Mouse (Mus musculus) stomach, postnatal 0 days (tissue): Measurements from ENCODE around the gene Ubxn1. TPM values are rescaled to one million over a fixed set of nuclear protein-coding genes. Genes with fewer than 3 reads are reported as not detected.

Experiments
- ATAC-seq: fragments of 200-750 bp; cut with Nextera tagmentation; 2 replicates; pipeline ENCODE4 v1.8.0; 2017; ENCODE audit not compliant: low FRiP score, low TSS enrichment
- DNase-seq: peaks from one replicate; pipeline ENCODE4 v3.0.0-alpha.2; 2016; ENCODE audit warnings: low spot score
- H3K27ac ChIP-seq: fragments of 300-500 bp; sonication (generic); replicated peaks from 2 replicates; pipeline ENCODE4 v1.5.1; 2014; ENCODE audit warnings: mild to moderate bottlenecking, control low read depth
- H3K27me3 ChIP-seq: fragments of 300-500 bp; sonication (generic); 2 replicates; pipeline ENCODE4 v1.6.1; 2014; ENCODE audit warnings: low read length; ENCODE audit not compliant: control insufficient read depth, insufficient read depth
- H3K36me3 ChIP-seq: fragments of 300-500 bp; sonication (generic); 2 replicates; pipeline ENCODE4 v1.6.1; 2014; ENCODE audit warnings: low read length, mixed read lengths; ENCODE audit not compliant: control insufficient read depth, insufficient read depth
- H3K4me1 ChIP-seq: fragments of 300-500 bp; sonication (generic); replicated peaks from 2 replicates; pipeline ENCODE4 v1.6.1; 2014; ENCODE audit warnings: antibody characterized with exemption; ENCODE audit not compliant: control insufficient read depth, insufficient read depth
- H3K4me2 ChIP-seq: fragments of 300-500 bp; sonication (generic); replicated peaks from 2 replicates; pipeline ENCODE4 v1.6.1; 2014; ENCODE audit warnings: low read depth, mild to moderate bottlenecking, control low read depth, moderate library complexity
- H3K4me3 ChIP-seq: fragments of 300-500 bp; sonication (generic); 2 replicates; pipeline ENCODE4 v1.5.1; 2014; ENCODE audit warnings: low read depth, low read length, control low read depth
- H3K9ac ChIP-seq: fragments of 300-500 bp; sonication (generic); 2 replicates; pipeline ENCODE4 v1.6.1; 2014; ENCODE audit warnings: mild to moderate bottlenecking, low read length, control low read depth, mixed read lengths
- H3K9me3 ChIP-seq: fragments of 300-500 bp; sonication (generic); 2 replicates; pipeline ENCODE4 v1.6.1; 2016; ENCODE audit warnings: low read length; ENCODE audit not compliant: control insufficient read depth
- CTCF ChIP-seq: IDR thresholded peaks from 2 replicates; pipeline ENCODE4 v1.5.1; 2016; ENCODE audit warnings: antibody characterized with exemption, low read depth, mild to moderate bottlenecking, moderate library complexity
- EP300 ChIP-seq: optimal IDR thresholded peaks from 2 replicates; pipeline ENCODE3; 2016; ENCODE audit warnings: antibody characterized with exemption
- WGBS: fragments of 180-500 bp; shearing (Covaris S2); extraction: QIAGEN DNeasy Blood & Tissue Kit; methylation state at CpG from one replicate; pipeline ENCODE4 v1.1.7; 2014; 5-methylcytosine and 5-hydroxymethylcytosine counted together
- polyA plus RNA-seq: library from polyadenylated mRNA; unstranded; fragments of >200 nt; fragmentation: Nextera tagmentation; extraction: Ambion mirVana; gene quantifications from 2 replicates; pipeline ENCODE4 v1.2.1, GENCODE M21; 2015

Ubxn1 gene
- polyA plus RNA-seq, 1 experiment from 2014 or later = 195 TPM

- no peak overlapping the region for H3K27ac ChIP-seq
- no peaks in the 10 kb centered on the region for H3K27me3 ChIP-seq
- no peak overlapping the region for H3K4me3 ChIP-seq
- no peak for DNase-seq
- TF ChIP-seq CTCF (no peak), EP300 (no peak)
- ATAC-seq = no peak
- WGBS = 91% methylated on average over 5 of the region's 5 CpGs
- H3K9ac ChIP-seq = no peak overlapping the region
- peaks cover 20% of the 10 kb centered on the region for H3K36me3 ChIP-seq
- no peaks in the 10 kb centered on the region for H3K9me3 ChIP-seq
- no peaks in the 10 kb centered on the region for H3K4me1 ChIP-seq
- no peak overlapping the region for H3K4me2 ChIP-seq
These were observed 32.1 kb downstream of the Ubxn1 start for GRCm38 (mm10) chr19:8903412-8903811.

GRCm38 (mm10) chr19:8908531-8908930 is 37.2 kb downstream of the Ubxn1 start:
- no peak overlapping the region for H3K4me2 ChIP-seq
- 93% methylated on average over 6 of the region's 6 CpGs for WGBS
- no peaks in the 10 kb centered on the region for H3K9me3 ChIP-seq
- H3K4me3 ChIP-seq = no peak overlapping the region
- ATAC-seq = no peak
- DNase-seq = no peak
- no peaks in the 10 kb centered on the region for H3K4me1 ChIP-seq
- TF ChIP-seq CTCF (no peak), EP300 (no peak)
- peaks cover 52% of the 10 kb centered on the region for H3K36me3 ChIP-seq
- H3K27ac ChIP-seq = no peak overlapping the region
- H3K9ac ChIP-seq = no peak overlapping the region
- no peaks in the 10 kb centered on the region for H3K27me3 ChIP-seq

- 94% methylated on average over 5 of the region's 5 CpGs for WGBS
- Histone ChIP-seq H3K27me3 (no peaks in the 10 kb centered on the region), H3K4me2 (no peak overlapping the region), H3K27ac (no peak overlapping the region), H3K36me3 (peaks cover 74% of the 10 kb centered on the region), H3K9ac (no peak overlapping the region), H3K4me1 (no peaks in the 10 kb centered on the region), H3K4me3 (no peak overlapping the region), H3K9me3 (no peaks in the 10 kb centered on the region)
- ATAC-seq (no peak), DNase-seq (no peak)
- no peak for TF ChIP-seq EP300
- TF ChIP-seq CTCF = no peak
These were observed 40.5 kb downstream of the Ubxn1 start for GRCm38 (mm10) chr19:8911810-8912209.

GRCm38 (mm10) chr19:8914212-8914611 is 42.9 kb downstream of the Ubxn1 start:
- ATAC-seq = no peak
- no peak overlapping the region for H3K9ac ChIP-seq
- no peak for DNase-seq
- 98% methylated on average over 3 of the region's 3 CpGs for WGBS
- H3K4me2 ChIP-seq = no peak overlapping the region
- H3K4me1 ChIP-seq = no peaks in the 10 kb centered on the region
- H3K4me3 ChIP-seq = no peak overlapping the region
- H3K9me3 ChIP-seq = no peaks in the 10 kb centered on the region
- H3K27me3 ChIP-seq = no peaks in the 10 kb centered on the region
- TF ChIP-seq EP300 = no peak
- TF ChIP-seq CTCF = no peak
- no peak overlapping the region for H3K27ac ChIP-seq
- peaks cover 57% of the 10 kb centered on the region for H3K36me3 ChIP-seq

- 90% methylated on average over 3 of the region's 3 CpGs for WGBS
- Histone ChIP-seq H3K27me3 (no peaks in the 10 kb centered on the region), H3K4me3 (no peak overlapping the region), H3K4me1 (no peaks in the 10 kb centered on the region; the same call in 1 of the 2 replicates), H3K4me2 (no peak overlapping the region), H3K9me3 (no peaks in the 10 kb centered on the region), H3K27ac (no peak overlapping the region), H3K9ac (no peak overlapping the region), H3K36me3 (peaks cover 21% of the 10 kb centered on the region)
- DNase-seq (no peak), ATAC-seq (no peak)
- TF ChIP-seq EP300 = no peak
- TF ChIP-seq CTCF = no peak
These were observed 47.7 kb downstream of the Ubxn1 start for GRCm38 (mm10) chr19:8919000-8919399.

- Histone ChIP-seq H3K27me3 (no peaks in the 10 kb centered on the region), H3K9ac (peak overlapping the region; percentile 79; the same call in 1 of the 2 replicates), H3K4me1 (no peaks in the 10 kb centered on the region; the same call in 1 of the 2 replicates), H3K4me3 (peak overlapping the region; percentile 81), H3K27ac (peak overlapping the region; percentile 96), H3K9me3 (no peaks in the 10 kb centered on the region), H3K36me3 (peaks cover 14% of the 10 kb centered on the region), H3K4me2 (peak overlapping the region; percentile 62)
- DNase-seq = no peak
- 62% methylated on average over 6 of the region's 6 CpGs for WGBS
- TF ChIP-seq CTCF (no peak), EP300 (no peak)
- no peak for ATAC-seq
These were observed 48.4 kb downstream of the Ubxn1 start for GRCm38 (mm10) chr19:8919684-8920072.
